Mouse (Mus musculus) layer of hippocampus, adult 2 months (tissue): Measurements from ENCODE around the gene Slc35f3. TPM values are rescaled to one million over a fixed set of nuclear protein-coding genes. Genes with fewer than 3 reads are reported as not detected.
"Not testable (repeated sequence)": the region's sequence is repeated elsewhere in the genome, so short reads cannot be mapped to it uniquely, and the experiment has no call there.

Experiments used
- DNase-seq, 2 experiments: peaks; one replicate each; pipeline ENCODE4 v3.0.0; 2022; ENCODE audit warnings: low spot score in 2 of 2
- H3K27ac ChIP-seq: fragments of 200-600 bp; 2 replicates; pipeline ENCODE4 v1.8.1; 2022
- H3K4me3 ChIP-seq: fragments of 200-600 bp; 2 replicates; pipeline ENCODE4 v1.8.1; 2022; ENCODE audit warnings: mild to moderate bottlenecking
- CTCF ChIP-seq: fragments of 200-600 bp; conservative IDR thresholded peaks from 2 replicates; pipeline ENCODE4 v1.8.1; 2022; ENCODE audit warnings: antibody characterized with exemption, mild to moderate bottlenecking, moderate library complexity
- total RNA-seq, 2 experiments: library from RNA; stranded (reverse); gene quantifications; 2 replicates each; pipeline ENCODE4 v1.2.3; 2021

The Slc35f3 gene
- total RNA-seq, 2 experiments from 2014 or later = 45.9 to 47.1 TPM

- no peak for TF ChIP-seq CTCF
- DNase-seq = no peak
Observed at GRCm38 (mm10) chr8:126387566-126387965, 89.2 kb downstream of the Slc35f3 start.

GRCm38 (mm10) chr8:126391541-126391940 lies 93.2 kb downstream of the Slc35f3 start:
- no peak overlapping the region for H3K27ac ChIP-seq
- DNase-seq = no peak

More at GRCm38 (mm10) chr8:126387566-126387965, 89.2 kb downstream of the Slc35f3 start:
- Histone ChIP-seq H3K27ac (no peak overlapping the region), H3K4me3 (no peak overlapping the region)

GRCm38 (mm10) chr8:126395386-126395785 lies 97.0 kb downstream of the Slc35f3 start:
- TF ChIP-seq CTCF = no peak
- Histone ChIP-seq H3K4me3 (no peak overlapping the region), H3K27ac (no peak overlapping the region)
- no peak for DNase-seq

More at GRCm38 (mm10) chr8:126391541-126391940, 93.2 kb downstream of the Slc35f3 start:
- H3K4me3 ChIP-seq = no peak overlapping the region
- TF ChIP-seq CTCF = no peak

GRCm38 (mm10) chr8:126395917-126396316 lies 97.6 kb downstream of the Slc35f3 start:
- TF ChIP-seq CTCF = no peak
- H3K27ac ChIP-seq = no peak overlapping the region
- no peak for DNase-seq

GRCm38 (mm10) chr8:126398349-126398748 lies 100.0 kb downstream of the Slc35f3 start:
- Histone ChIP-seq H3K27ac (no peak overlapping the region), H3K4me3 (no peak overlapping the region)
- DNase-seq = no peak
- peak; percentile 74 for TF ChIP-seq CTCF

More at GRCm38 (mm10) chr8:126395917-126396316, 97.6 kb downstream of the Slc35f3 start:
- no peak overlapping the region for H3K4me3 ChIP-seq

- not testable (repeated sequence) for H3K4me3 ChIP-seq, DNase-seq
- peak overlapping the region; percentile 72 for H3K27ac ChIP-seq
Observed at GRCm38 (mm10) chr8:126404550-126404949, 106.2 kb downstream of the Slc35f3 start.

- Histone ChIP-seq H3K27ac (peak overlapping the region; percentile 72), H3K4me3 (no peak overlapping the region)
- no peak for DNase-seq
- TF ChIP-seq CTCF = no peak
Observed at GRCm38 (mm10) chr8:126405030-126405429, 106.7 kb downstream of the Slc35f3 start.

- DNase-seq = no peak
- TF ChIP-seq CTCF = no peak
- H3K4me3 ChIP-seq = no peak overlapping the region
Observed at GRCm38 (mm10) chr8:126420834-126421233, 122.5 kb downstream of the Slc35f3 start.

GRCm38 (mm10) chr8:126422174-126422919 lies 124.0 kb downstream of the Slc35f3 start, which contains the start of gene Coa6:
Gene Coa6, plus strand, starts transcription at chr8:126422515.
- no peak for TF ChIP-seq CTCF
- Histone ChIP-seq H3K27ac (peak within 1 kb of the TSS; percentile 95), H3K4me3 (peak within 1 kb of the TSS; percentile 97)
- peak; percentile 98 for DNase-seq

More at GRCm38 (mm10) chr8:126420834-126421233, 122.5 kb downstream of the Slc35f3 start:
- H3K27ac ChIP-seq = no peak overlapping the region

- TF ChIP-seq CTCF = no peak
- peak in 1 of 2 experiments; percentile 29 for DNase-seq
- H3K4me3 ChIP-seq = peak overlapping the region; percentile 97
Observed at GRCm38 (mm10) chr8:126422920-126423300, 124.6 kb downstream of the Slc35f3 start.

GRCm38 (mm10) chr8:126424163-126424562 lies 125.8 kb downstream of the Slc35f3 start:
- Histone ChIP-seq H3K27ac (no peak overlapping the region; the same call in 1 of the 2 replicates), H3K4me3 (no peak overlapping the region)
- no peak for DNase-seq
- no peak for TF ChIP-seq CTCF

More at GRCm38 (mm10) chr8:126422920-126423300, 124.6 kb downstream of the Slc35f3 start:
- peak overlapping the region; percentile 95 for H3K27ac ChIP-seq

GRCm38 (mm10) chr8:126424946-126425345 lies 126.6 kb downstream of the Slc35f3 start:
- Histone ChIP-seq H3K4me3 (no peak overlapping the region), H3K27ac (no peak overlapping the region)
- no peak for DNase-seq
- TF ChIP-seq CTCF = no peak

- no peak for DNase-seq
- Histone ChIP-seq H3K4me3 (no peak overlapping the region), H3K27ac (0 out of 2 replicates have a peak overlapping the region, but pooled peaks have one; percentile 23)
- TF ChIP-seq CTCF = no peak
Observed at GRCm38 (mm10) chr8:126429635-126430034, 131.3 kb downstream of the Slc35f3 start.

GRCm38 (mm10) chr8:126433827-126434226 lies 135.5 kb downstream of the Slc35f3 start:
- TF ChIP-seq CTCF = peak; percentile 53
- peak in 1 of 2 experiments; percentile 67 for DNase-seq
- peak overlapping the region; percentile 44; the same call in 1 of the 2 replicates for H3K27ac ChIP-seq
- H3K4me3 ChIP-seq = no peak overlapping the region
